Mouse (Mus musculus) erythroblast, embryonic 14.5 days (primary cell): ENCODE measurements around the gene Ptgdr2. TPM values are rescaled to one million over a fixed set of nuclear protein-coding genes. Genes with fewer than 3 reads are reported as not detected.

ENCODE experiments used
- H3K27me3 ChIP-seq: 2 replicates; pipeline ENCODE4 v1.6.1; 2012; ENCODE audit warnings: inconsistent platforms; ENCODE audit not compliant: control insufficient read depth
- H3K36me3 ChIP-seq: 2 replicates; pipeline ENCODE4 v1.6.1; 2012; ENCODE audit warnings: mild to moderate bottlenecking, inconsistent platforms; ENCODE audit not compliant: control insufficient read depth
- H3K4me1 ChIP-seq: 2 replicates; pipeline ENCODE4 v1.6.1; 2012; ENCODE audit warnings: inconsistent platforms; ENCODE audit not compliant: control insufficient read depth
- H3K4me3 ChIP-seq: replicated peaks from 2 replicates; pipeline ENCODE3; 2012; ENCODE audit warnings: moderate library complexity, mild to moderate bottlenecking, inconsistent platforms
- H3K9me3 ChIP-seq: 2 replicates; pipeline ENCODE4 v1.6.1; 2012; ENCODE audit warnings: low read length, inconsistent platforms, mixed read lengths; ENCODE audit not compliant: control insufficient read depth
- GATA1 ChIP-seq: IDR thresholded peaks from 2 replicates; pipeline ENCODE4 v1.6.1; 2012; ENCODE audit warnings: low read length, inconsistent platforms, mixed read lengths
- TAL1 ChIP-seq: IDR thresholded peaks from 3 replicates; pipeline ENCODE4 v1.6.1; 2012; ENCODE audit warnings: low read length, inconsistent platforms, mixed read lengths
- polyA plus RNA-seq: library from polyadenylated mRNA; stranded (reverse); fragments of >175 nt; gene quantifications from 2 replicates; pipeline ENCODE4 v1.2.3, GENCODE M21; 2012

Gene Ptgdr2
- polyA plus RNA-seq, 1 experiment: not detected

GRCm38 (mm10) chr19:10959085-10959977 is 22.4 kb downstream of the Ptgdr2 start:
- no peak for TF ChIP-seq GATA1
- no peak for TF ChIP-seq TAL1
- no peak overlapping the region for H3K4me3 ChIP-seq
- no peaks in the 10 kb centered on the region; the same call in 1 of the 2 replicates for H3K4me1 ChIP-seq
- no peaks in the 10 kb centered on the region for H3K36me3 ChIP-seq
- peaks cover 15% of the 10 kb centered on the region for H3K27me3 ChIP-seq
- H3K9me3 ChIP-seq: no peaks in the 10 kb centered on the region

GRCm38 (mm10) chr19:10959978-10960346 is 23.0 kb downstream of the Ptgdr2 start:
- Histone ChIP-seq H3K4me3 (no peak overlapping the region), H3K27me3 (peaks cover 15% of the 10 kb centered on the region), H3K4me1 (no peaks in the 10 kb centered on the region; the same call in 1 of the 2 replicates), H3K36me3 (no peaks in the 10 kb centered on the region), H3K9me3 (no peaks in the 10 kb centered on the region)
- TF ChIP-seq GATA1: no peak
- no peak for TF ChIP-seq TAL1

- Histone ChIP-seq H3K9me3 (no peaks in the 10 kb centered on the region), H3K36me3 (no peaks in the 10 kb centered on the region), H3K4me1 (no peaks in the 10 kb centered on the region), H3K4me3 (no peak overlapping the region), H3K27me3 (no peaks in the 10 kb centered on the region)
- no peak for TF ChIP-seq GATA1
- TF ChIP-seq TAL1: no peak
These were observed 28.8 kb downstream of the Ptgdr2 start for GRCm38 (mm10) chr19:10965721-10966120.

DNA sequence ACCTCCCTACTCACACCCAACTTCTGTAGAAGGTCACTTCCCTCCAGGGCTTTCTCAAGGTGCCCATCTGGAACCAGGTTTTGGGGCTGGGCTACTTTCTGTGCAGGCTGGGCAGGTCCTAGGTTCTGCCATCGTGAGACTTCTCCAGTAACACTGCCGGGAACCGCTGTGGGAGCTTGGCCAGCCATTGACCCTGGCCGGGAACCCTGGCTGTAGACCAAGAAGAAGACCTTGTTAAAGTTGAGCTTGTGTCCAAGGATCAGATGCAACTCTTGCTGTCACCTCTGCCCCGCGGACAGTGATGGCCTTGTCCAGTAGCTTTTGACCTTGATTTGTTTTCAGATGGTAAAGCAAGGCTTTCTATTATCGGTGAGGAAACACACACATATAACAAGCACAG is 31.6 kb downstream of the Ptgdr2 start:
- H3K36me3 ChIP-seq: no peaks in the 10 kb centered on the region
- H3K9me3 ChIP-seq: no peaks in the 10 kb centered on the region
- H3K4me1 ChIP-seq: no peaks in the 10 kb centered on the region
- TF ChIP-seq GATA1 (no peak), TAL1 (no peak)
- H3K4me3 ChIP-seq: no peak overlapping the region
- H3K27me3 ChIP-seq: no peaks in the 10 kb centered on the region

DNA sequence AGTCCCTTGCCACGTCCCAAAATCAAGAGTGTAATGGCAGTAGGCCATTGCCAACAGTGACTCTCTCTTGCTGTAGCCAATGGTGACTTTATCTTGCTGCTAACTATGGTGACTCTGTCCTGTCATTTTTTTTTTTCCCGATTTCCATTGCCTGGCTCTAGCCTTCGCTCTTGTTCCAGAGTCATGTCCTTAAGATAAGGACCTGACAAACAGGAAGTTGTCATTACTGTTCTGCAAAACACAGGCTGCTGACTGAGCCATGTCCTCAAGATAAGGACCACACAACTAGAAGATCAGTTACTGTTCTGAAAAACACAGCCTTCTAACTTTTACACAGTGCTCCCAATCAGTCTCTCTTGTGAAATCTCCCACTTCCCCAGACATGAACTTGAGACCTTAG is 33.5 kb downstream of the Ptgdr2 start:
- TF ChIP-seq GATA1 (no peak), TAL1 (no peak)
- Histone ChIP-seq H3K36me3 (no peaks in the 10 kb centered on the region), H3K9me3 (no peaks in the 10 kb centered on the region), H3K4me1 (no peaks in the 10 kb centered on the region), H3K4me3 (no peak overlapping the region), H3K27me3 (no peaks in the 10 kb centered on the region)

GRCm38 (mm10) chr19:10972660-10973059 is 35.7 kb downstream of the Ptgdr2 start:
- H3K4me1 ChIP-seq: no peaks in the 10 kb centered on the region
- TF ChIP-seq TAL1: no peak
- no peak for TF ChIP-seq GATA1
- no peaks in the 10 kb centered on the region for H3K27me3 ChIP-seq
- no peaks in the 10 kb centered on the region for H3K9me3 ChIP-seq
- no peak overlapping the region for H3K4me3 ChIP-seq
- H3K36me3 ChIP-seq: no peaks in the 10 kb centered on the region

DNA sequence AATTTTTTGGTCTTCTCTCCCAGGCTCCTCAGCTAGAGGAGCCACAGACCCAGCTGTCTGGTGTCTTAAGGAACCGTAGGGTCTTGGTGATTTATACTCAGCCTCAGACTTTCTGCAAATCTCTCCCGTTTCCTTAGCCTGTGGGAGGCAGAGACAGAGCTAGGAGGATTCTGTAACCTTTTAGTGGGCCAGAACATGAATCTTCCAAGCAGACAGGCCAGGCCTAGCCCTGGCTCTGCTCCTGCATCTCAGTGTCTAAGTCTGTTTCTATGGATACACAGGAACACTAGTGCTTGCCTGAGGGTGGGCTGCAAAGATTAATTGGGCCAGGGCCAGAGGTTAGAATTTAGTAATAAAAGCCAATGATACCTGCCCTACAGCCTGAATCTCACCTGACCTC is 36.2 kb downstream of the Ptgdr2 start:
- Histone ChIP-seq H3K36me3 (no peaks in the 10 kb centered on the region), H3K9me3 (no peaks in the 10 kb centered on the region), H3K27me3 (no peaks in the 10 kb centered on the region), H3K4me1 (no peaks in the 10 kb centered on the region), H3K4me3 (no peak overlapping the region)
- no peak for TF ChIP-seq TAL1
- no peak for TF ChIP-seq GATA1

GRCm38 (mm10) chr19:10974238-10974865 is 37.4 kb downstream of the Ptgdr2 start, which contains the start of gene Ms4a10:
TSS of gene Ms4a10 (minus strand) at chr19:10974670.
- H3K4me1 ChIP-seq: no peaks in the 10 kb centered on the region

DNA sequence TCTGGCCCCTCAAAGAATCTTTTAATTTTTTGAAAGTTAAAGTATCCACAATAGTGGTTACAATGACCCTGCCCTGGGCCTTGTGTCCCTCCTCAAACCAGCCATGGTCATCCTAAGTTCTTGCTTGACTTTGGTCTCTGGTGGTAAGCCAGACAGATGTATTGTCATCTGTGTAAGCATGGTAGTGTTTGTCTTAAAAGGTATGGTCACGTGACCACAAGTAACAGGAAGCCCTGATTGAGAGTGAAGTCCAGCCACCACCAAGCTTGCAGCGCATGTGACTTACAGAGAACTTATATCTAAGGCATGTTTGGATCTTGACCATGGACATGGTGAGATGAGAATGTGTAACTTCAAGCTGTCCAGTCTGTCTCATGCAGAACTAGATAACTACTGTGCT is 38.2 kb downstream of the Ptgdr2 start:
- H3K27me3 ChIP-seq: no peaks in the 10 kb centered on the region
- no peaks in the 10 kb centered on the region for H3K9me3 ChIP-seq
- H3K4me1 ChIP-seq: peaks cover 3% of the 10 kb centered on the region
- no peak overlapping the region for H3K4me3 ChIP-seq
- no peak for TF ChIP-seq TAL1
- TF ChIP-seq GATA1: no peak
- no peaks in the 10 kb centered on the region for H3K36me3 ChIP-seq

More at GRCm38 (mm10) chr19:10974238-10974865, 37.4 kb downstream of the Ptgdr2 start, which contains the start of gene Ms4a10:
- TF ChIP-seq TAL1 (no peak), GATA1 (no peak)
- no peak within 1 kb of the TSS for H3K4me3 ChIP-seq
- no peaks in the 10 kb centered on the region for H3K36me3 ChIP-seq
- H3K27me3 ChIP-seq: no peaks in the 10 kb centered on the region
- H3K9me3 ChIP-seq: no peaks in the 10 kb centered on the region

- Histone ChIP-seq H3K4me1 (peaks cover 3% of the 10 kb centered on the region), H3K36me3 (no peaks in the 10 kb centered on the region), H3K27me3 (no peaks in the 10 kb centered on the region), H3K4me3 (no peak overlapping the region), H3K9me3 (no peaks in the 10 kb centered on the region)
- TF ChIP-seq TAL1: no peak
- no peak for TF ChIP-seq GATA1
These were observed 39.4 kb downstream of the Ptgdr2 start for GRCm38 (mm10) chr19:10976318-10976717.
